Mouse (Mus musculus) MEL (cell line): ENCODE results near the gene Nt5c3b.

Experiments
- KAT2A ChIP-seq: conservative IDR thresholded peaks from 2 replicates; pipeline ENCODE4 v1.6.1; 2012; ENCODE audit warnings: low read depth, low read length, improper control_type of control experiment, inconsistent platforms
- MAFK ChIP-seq: IDR thresholded peaks from 2 replicates; pipeline ENCODE4 v1.6.1; 2011; ENCODE audit warnings: low read depth, mild to moderate bottlenecking, low read length, improper control_type of control experiment, borderline replicate concordance
- POLR2AphosphoS2 ChIP-seq: IDR thresholded peaks from 2 replicates; pipeline ENCODE4 v1.6.1; 2011; ENCODE audit warnings: low read length, improper control_type of control experiment

- TF ChIP-seq POLR2AphosphoS2 (no peak), MAFK (no peak), KAT2A (no peak)
These were observed 28.1 kb downstream of the Nt5c3b start for GRCm38 (mm10) chr11:100413541-100413940.
